In genomic region chr16:86475145-86475544, GRCm38 (mm10) we compare ENCODE assay signal across 10 mouse cellular contexts.
A peak's percentile ranks its signal among the peaks of the same experiment; 100 is the strongest.
DNase-seq lines count a peak whose midpoint lies in the region; ATAC-seq and TF ChIP-seq lines count a peak whose summit lies in the region.
"Had no signal": no experiment of that assay in that cellular context is flagged by ENCODE, and none has a peak within 500 bp of the region (broad histone marks: within the 10 kb centered on the region; RNA-seq: fewer than 3 reads in every experiment).

No protein-coding gene starts in this region.

- peak; percentile 16 for TF ChIP-seq RAD21 in CH12.LX (IDR thresholded peaks at IDR 0.05; ENCODE audit: low read depth, low read length)

- H3K36me3 ChIP-seq in heart, adult 2 months (ENCODE audit: control insufficient read depth, insufficient read depth, low read length) = no peaks in the 10 kb centered on the region
- no peaks in the 10 kb centered on the region for H3K36me3 ChIP-seq in heart, embryonic 12.5 days
- H3K36me3 ChIP-seq in CH12.LX (replicated peaks in 1 of 2; ENCODE audit: control insufficient read depth in 1 of 2, insufficient read depth in 1 of 2, low read length in 1 of 2) = no peaks in the 10 kb centered on the region
- H3K36me3 ChIP-seq in hindbrain, embryonic 14.5 days (replicated peaks; ENCODE audit: control insufficient read depth, insufficient read depth) = no peaks in the 10 kb centered on the region
- H3K36me3 ChIP-seq: liver, embryonic 15.5 days had no signal

- no peaks in the 10 kb centered on the region for H3K9me3 ChIP-seq in heart, embryonic 12.5 days (replicated peaks)
- no peaks in the 10 kb centered on the region for H3K9me3 ChIP-seq in CH12.LX (replicated peaks; ENCODE audit: low read length)
- H3K9me3 ChIP-seq in hindbrain, embryonic 14.5 days (ENCODE audit: control insufficient read depth, low read length) = no peaks in the 10 kb centered on the region
- H3K9me3 ChIP-seq: liver, embryonic 15.5 days had no signal

- no peak overlapping the region for H3K9ac ChIP-seq in heart, adult 2 months (ENCODE audit: low read depth, low read length)
- H3K9ac ChIP-seq in heart, embryonic 12.5 days = no peak overlapping the region
- H3K9ac ChIP-seq in CH12.LX (ENCODE audit: insufficient read depth, low read depth) = no peak overlapping the region
- H3K9ac ChIP-seq in hindbrain, embryonic 14.5 days = no peak overlapping the region
- H3K9ac ChIP-seq: liver, embryonic 15.5 days had no signal

- H3K4me2 ChIP-seq in heart, embryonic 12.5 days = no peak overlapping the region
- H3K4me2 ChIP-seq in CH12.LX (ENCODE audit: insufficient read depth, low read depth, poor library complexity, severe bottlenecking) = no peak overlapping the region
- H3K4me2 ChIP-seq in hindbrain, embryonic 14.5 days (replicated peaks) = no peak overlapping the region
- H3K4me2 ChIP-seq: liver, embryonic 15.5 days had no signal

- no peak for TF ChIP-seq EP300 in heart, adult 2 months (IDR thresholded peaks at IDR 0.05; ENCODE audit: insufficient read depth, low read depth, low read length)
- no peak for TF ChIP-seq EP300 in CH12.LX (IDR thresholded peaks at IDR 0.05; ENCODE audit: low read length)

- ATAC-seq in heart, embryonic 12.5 days (ENCODE audit: insufficient number of reproducible peaks, low FRiP score) = no peak
- ATAC-seq in hindbrain, embryonic 14.5 days (ENCODE audit: low FRiP score) = no peak

- TF ChIP-seq CTCF in heart, adult 2 months (IDR thresholded peaks at IDR 0.05) = peak; percentile 53
- peak in 1 of 2 experiments; percentile 39; a peak in 3 of 4 replicates for TF ChIP-seq CTCF in CH12.LX (conservative IDR thresholded peaks at IDR 0.05 in 1 of 2, IDR thresholded peaks at IDR 0.05 in 1 of 2; ENCODE audit: low read depth in 2 of 2, low read length in 2 of 2)

- TF ChIP-seq POLR2A in heart, adult 2 months (IDR thresholded peaks at IDR 0.05; ENCODE audit: insufficient read depth, low read depth, low read length) = no peak
- TF ChIP-seq POLR2A in CH12.LX (IDR thresholded peaks at IDR 0.05; ENCODE audit: low read depth, low read length) = no peak

- DNase-seq in heart, adult 2 months = no peak
- DNase-seq in layer of hippocampus, adult 9-11 months = peak; percentile 3
- no peak for DNase-seq in layer of hippocampus, adult 9-10 months (ENCODE audit: low spot score)
- DNase-seq in CH12.LX (ENCODE audit: extremely low read depth) (peak; percentile 43), ZHBTc4 (ENCODE audit: low read depth, low spot score) (peak; percentile 2)
- DNase-seq in cerebellum, adult 11 months = no peak
- DNase-seq in hindbrain, embryonic 14.5 days (ENCODE audit: low spot score) = no peak
- DNase-seq: thymus, adult 18-20 months had no signal

- H3K27ac ChIP-seq in heart, adult 2 months = no peak overlapping the region
- H3K27ac ChIP-seq in heart, embryonic 12.5 days (ENCODE audit: poor library complexity, severe bottlenecking) = no peak overlapping the region
- no peak overlapping the region for H3K27ac ChIP-seq in CH12.LX (ENCODE audit: insufficient read depth, low read depth)
- no peak overlapping the region for H3K27ac ChIP-seq in hindbrain, embryonic 14.5 days
- H3K27ac ChIP-seq: liver, embryonic 15.5 days had no signal

- dilution Hi-C loops in CH12.LX (cut with MboI; ENCODE audit: extremely low pct_ligation_motif_present, extremely low pct_unique_long_range_greater_than_20kb, low sequenced_read_pairs) = no loop called here

- WGBS in heart, adult 2 months = 64% methylated on average over 1 of the region's 1 CpGs
- WGBS in heart, embryonic 12.5 days = 51% methylated on average over 1 of the region's 1 CpGs
- WGBS in hindbrain, embryonic 14.5 days = 64% methylated on average over 1 of the region's 1 CpGs

- no peaks in the 10 kb centered on the region for H3K4me1 ChIP-seq in heart, adult 2 months (ENCODE audit: control insufficient read depth, insufficient read depth, low read length)
- H3K4me1 ChIP-seq in heart, embryonic 12.5 days (replicated peaks) = no peaks in the 10 kb centered on the region
- H3K4me1 ChIP-seq in CH12.LX (ENCODE audit: control insufficient read depth in 1 of 2, insufficient read depth in 2 of 2) = no peaks in the 10 kb centered on the region
- no peaks in the 10 kb centered on the region for H3K4me1 ChIP-seq in hindbrain, embryonic 14.5 days (replicated peaks; ENCODE audit: control insufficient read depth, insufficient read depth, low read length)
- H3K4me1 ChIP-seq: liver, embryonic 15.5 days had no signal

- in situ Hi-C loops in CH12.LX (cut with MboI; ENCODE audit: low pct_ligation_motif_present, low pct_unique_long_range_greater_than_20kb, low sequenced_read_pairs) = no loop called here

- no peaks in the 10 kb centered on the region for H3K79me2 ChIP-seq in heart, adult 2 months (replicated peaks; ENCODE audit: control insufficient read depth, insufficient read depth, low read length)
- H3K79me2 ChIP-seq in CH12.LX (replicated peaks; ENCODE audit: control insufficient read depth, extremely low read depth, insufficient read depth, poor library complexity, severe bottlenecking) = no peaks in the 10 kb centered on the region

- H3K4me3 ChIP-seq in heart, adult 2 months = no peak overlapping the region
- no peak overlapping the region for H3K4me3 ChIP-seq in heart, embryonic 12.5 days
- no peak overlapping the region for H3K4me3 ChIP-seq in CH12.LX (replicated peaks in 1 of 3; ENCODE audit: low read depth in 2 of 3, low read length in 2 of 3, poor library complexity in 1 of 3)
- no peak overlapping the region for H3K4me3 ChIP-seq in hindbrain, embryonic 14.5 days (replicated peaks; ENCODE audit: low read length)
- H3K4me3 ChIP-seq: liver, embryonic 15.5 days had no signal

- H3K27me3 ChIP-seq in heart, adult 2 months (ENCODE audit: control insufficient read depth, insufficient read depth, low read length) = no peaks in the 10 kb centered on the region
- no peaks in the 10 kb centered on the region for H3K27me3 ChIP-seq in heart, embryonic 12.5 days (replicated peaks)
- no peaks in the 10 kb centered on the region for H3K27me3 ChIP-seq in CH12.LX (replicated peaks)
- no peaks in the 10 kb centered on the region for H3K27me3 ChIP-seq in hindbrain, embryonic 14.5 days (ENCODE audit: control insufficient read depth, insufficient read depth, low read length)
- H3K27me3 ChIP-seq: liver, embryonic 15.5 days had no signal

- intact Hi-C loops in heart, adult 2 months (cut with DNase I) = loop anchor here (10.0 kb wide), 1 partner anchor 380 kb away; no protein-coding TSS in a partner anchor

TF ChIP-seq in CH12.LX, 34 proteins besides CTCF, POLR2A, EP300 and RAD21:
- TF ChIP-seq HCFC1 (IDR thresholded peaks at IDR 0.05; ENCODE audit: low read depth, low read length) (no peak), ZC3H11A (IDR thresholded peaks at IDR 0.05; ENCODE audit: low read depth, low read length) (no peak), NRF1 (IDR thresholded peaks at IDR 0.05; ENCODE audit: low read depth, low read length) (no peak), SMC3 (IDR thresholded peaks at IDR 0.05; ENCODE audit: low read depth, low read length) (peak; percentile 27; the same call in 1 of the 2 replicates), ZMIZ1 (IDR thresholded peaks at IDR 0.05; ENCODE audit: low read depth, low read length) (no peak), SIN3A (IDR thresholded peaks at IDR 0.05; ENCODE audit: low read length) (no peak), MXI1 (IDR thresholded peaks at IDR 0.05; ENCODE audit: low read depth, low read length) (no peak)
TF ChIP-seq in CH12.LX: peak in this region for 1.

Comparison
In these comparisons a context has a peak if more than half of its experiments do, and no peak if none do; other contexts are left out.
1. DNase-seq: peak in layer of hippocampus, adult 9-11 months (single experiment), CH12.LX (single experiment) and ZHBTc4 (single experiment); none in heart, adult 2 months (0 of 2), layer of hippocampus, adult 9-10 months (single experiment), cerebellum, adult 11 months (single experiment) and hindbrain, embryonic 14.5 days (single experiment).